Mouse (Mus musculus): Measurements from ENCODE around the gene Ski. TPM values are rescaled to one million over a fixed set of nuclear protein-coding genes. Genes with fewer than 3 reads are reported as not detected.

Ski gene
- polyA plus RNA-seq, 1 experiment from 2014 or later, result 14.1 TPM

DNA sequence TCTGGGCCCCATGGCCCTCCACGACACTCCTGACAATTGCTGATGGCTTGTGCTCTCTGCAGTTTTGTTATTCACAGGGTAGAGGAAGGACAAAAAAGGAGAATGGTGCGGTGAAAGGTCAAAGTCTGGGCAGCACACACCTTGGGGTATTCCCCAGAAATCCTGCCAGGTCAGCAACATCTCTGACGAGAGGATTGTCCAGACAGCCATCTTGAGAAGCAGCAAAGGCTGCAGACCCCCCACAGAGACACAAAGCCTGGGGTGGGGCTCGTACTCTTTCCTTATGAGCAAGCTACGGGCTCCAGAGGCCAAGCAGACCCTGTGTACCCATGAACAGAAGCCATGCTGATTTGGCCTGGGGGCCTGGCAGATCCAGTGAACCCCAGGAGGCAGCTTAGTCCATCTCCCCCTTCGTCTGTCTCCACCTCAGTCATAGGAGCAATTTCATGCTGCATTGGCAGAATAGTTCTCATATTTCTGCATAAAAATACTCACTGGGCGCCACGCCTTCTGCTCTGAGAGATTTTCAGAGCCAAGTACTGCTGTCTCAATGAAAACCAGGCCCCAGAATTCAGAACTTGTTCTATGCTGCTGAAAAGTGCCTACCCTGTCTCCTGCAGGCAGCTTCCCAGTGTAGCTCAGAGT, 108.5 kb downstream of the Ski start:
- Histone ChIP-seq H3K9ac (ENCODE audit: low read length) (no peak overlapping the region), H3K4me3 (ENCODE audit: low read depth, low read length) (no peak overlapping the region), H3K9me3 (ENCODE audit: control insufficient read depth, low read length) (no peaks in the 10 kb centered on the region), H3K27me3 (ENCODE audit: control insufficient read depth, insufficient read depth, low read length) (no peaks in the 10 kb centered on the region), H3K4me1 (replicated peaks; ENCODE audit: control insufficient read depth, insufficient read depth, low read length) (no peaks in the 10 kb centered on the region), H3K4me2 (ENCODE audit: low read depth, low read length, severe bottlenecking) (no peak overlapping the region), H3K27ac (ENCODE audit: low read depth, low read length) (no peak overlapping the region), H3K36me3 (ENCODE audit: control insufficient read depth, insufficient read depth, low read length) (no peaks in the 10 kb centered on the region)
- ATAC-seq (replicated peaks; ENCODE audit: low FRiP score) (no peak), DNase-seq (ENCODE audit: low spot score) (no peak)
- WGBS, result 62% methylated on average over 8 of the region's 8 CpGs

GRCm38 (mm10) chr4:155109471-155109870, 112.9 kb downstream of the Ski start:
- Histone ChIP-seq H3K27ac (ENCODE audit: low read depth, low read length) (no peak overlapping the region), H3K4me3 (ENCODE audit: low read depth, low read length) (no peak overlapping the region), H3K27me3 (ENCODE audit: control insufficient read depth, insufficient read depth, low read length) (no peaks in the 10 kb centered on the region), H3K36me3 (ENCODE audit: control insufficient read depth, insufficient read depth, low read length) (no peaks in the 10 kb centered on the region), H3K9me3 (ENCODE audit: control insufficient read depth, low read length) (no peaks in the 10 kb centered on the region), H3K9ac (ENCODE audit: low read length) (no peak overlapping the region), H3K4me2 (ENCODE audit: low read depth, low read length, severe bottlenecking) (no peak overlapping the region), H3K4me1 (replicated peaks; ENCODE audit: control insufficient read depth, insufficient read depth, low read length) (no peaks in the 10 kb centered on the region)
- no peak for ATAC-seq (replicated peaks; ENCODE audit: low FRiP score)
- WGBS, result 91% methylated on average over 5 of the region's 5 CpGs
- DNase-seq (ENCODE audit: low spot score), result no peak

DNA sequence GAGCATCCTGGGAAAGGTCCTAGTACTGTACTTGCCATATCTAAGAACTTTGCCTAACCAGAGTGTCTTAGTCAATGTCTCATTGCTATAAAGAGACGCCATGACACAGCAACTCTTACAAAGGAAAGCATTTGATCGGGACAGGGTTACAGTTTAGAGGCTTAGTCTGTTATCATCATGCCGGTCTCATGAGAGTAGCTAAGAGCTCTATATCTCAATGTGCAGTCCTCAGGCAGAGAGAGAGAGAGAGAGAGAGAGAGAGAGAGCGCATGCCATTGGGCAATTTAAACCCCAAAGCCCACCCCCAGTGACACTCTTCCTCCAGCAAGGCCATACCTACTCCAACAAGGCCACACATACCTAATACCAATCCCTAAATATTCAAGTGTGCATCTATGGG, 114.5 kb downstream of the Ski start:
- H3K4me2 ChIP-seq (ENCODE audit: low read depth, low read length, severe bottlenecking), result no peak overlapping the region
- H3K4me3 ChIP-seq (ENCODE audit: low read depth, low read length), result no peak overlapping the region
- H3K9me3 ChIP-seq (ENCODE audit: control insufficient read depth, low read length), result no peaks in the 10 kb centered on the region
- H3K36me3 ChIP-seq (ENCODE audit: control insufficient read depth, insufficient read depth, low read length), result no peaks in the 10 kb centered on the region
- no peak for ATAC-seq (replicated peaks; ENCODE audit: low FRiP score)
- DNase-seq (ENCODE audit: low spot score), result no peak
- no peak overlapping the region for H3K9ac ChIP-seq (ENCODE audit: low read length)
- no peaks in the 10 kb centered on the region for H3K27me3 ChIP-seq (ENCODE audit: control insufficient read depth, insufficient read depth, low read length)
- H3K4me1 ChIP-seq (replicated peaks; ENCODE audit: control insufficient read depth, insufficient read depth, low read length), result no peaks in the 10 kb centered on the region
- no peak overlapping the region for H3K27ac ChIP-seq (ENCODE audit: low read depth, low read length)
- WGBS, result 96% methylated on average over 4 of the region's 4 CpGs

Other genes with a start within 250 kb of the Ski start
- 2.4 and 3.1 TPM in 2 replicates for gene Plch2, start 165.8 kb downstream of the Ski start, polyA plus RNA-seq (2014; fragmentation: Nextera tagmentation; extraction: Ambion mirVana)
- gene Pex10, start 155.6 kb downstream of the Ski start, polyA plus RNA-seq (2014; fragmentation: Nextera tagmentation; extraction: Ambion mirVana), result 7.2 and 9.7 TPM in 2 replicates
- gene Rer1, start 136.2 kb downstream of the Ski start, polyA plus RNA-seq (2014; fragmentation: Nextera tagmentation; extraction: Ambion mirVana), result 130 and 137 TPM in 2 replicates
- 4.8 TPM in 2 replicates for gene Morn1, start 136.0 kb downstream of the Ski start, polyA plus RNA-seq (2014; fragmentation: Nextera tagmentation; extraction: Ambion mirVana)
- 105 and 107 TPM in 2 replicates for gene Faap20, start 27.2 kb upstream of the Ski start, polyA plus RNA-seq (2014; fragmentation: Nextera tagmentation; extraction: Ambion mirVana)
- gene Prkcz, start 138.8 kb upstream of the Ski start, polyA plus RNA-seq (2014; fragmentation: Nextera tagmentation; extraction: Ambion mirVana), result 16.5 and 20.8 TPM in 2 replicates
- gene Gabrd, start 175.5 kb upstream of the Ski start, polyA plus RNA-seq (2014; fragmentation: Nextera tagmentation; extraction: Ambion mirVana), result not detected in 2 replicates
- gene Cfap74, start 186.6 kb upstream of the Ski start, polyA plus RNA-seq (2014; fragmentation: Nextera tagmentation; extraction: Ambion mirVana), result 8.7 and 9.1 TPM in 2 replicates
- gene Tmem52, start 246.5 kb upstream of the Ski start, polyA plus RNA-seq (2014; fragmentation: Nextera tagmentation; extraction: Ambion mirVana), result not detected in 2 replicates